Mouse (Mus musculus) lung, postnatal 25 days (tissue): Measurements from ENCODE around the gene Dynlt1f.
A peak's percentile ranks its signal among the peaks of the same experiment; 100 is the strongest.
"Not testable (repeated sequence)": the region's sequence is repeated elsewhere in the genome, so short reads cannot be mapped to it uniquely, and the experiment has no call there.

Experiments
- DNase-seq: peaks from one replicate; pipeline ENCODE4 v3.0.0; 2022; ENCODE audit warnings: low spot score

Gene Dynlt1f

DNA sequence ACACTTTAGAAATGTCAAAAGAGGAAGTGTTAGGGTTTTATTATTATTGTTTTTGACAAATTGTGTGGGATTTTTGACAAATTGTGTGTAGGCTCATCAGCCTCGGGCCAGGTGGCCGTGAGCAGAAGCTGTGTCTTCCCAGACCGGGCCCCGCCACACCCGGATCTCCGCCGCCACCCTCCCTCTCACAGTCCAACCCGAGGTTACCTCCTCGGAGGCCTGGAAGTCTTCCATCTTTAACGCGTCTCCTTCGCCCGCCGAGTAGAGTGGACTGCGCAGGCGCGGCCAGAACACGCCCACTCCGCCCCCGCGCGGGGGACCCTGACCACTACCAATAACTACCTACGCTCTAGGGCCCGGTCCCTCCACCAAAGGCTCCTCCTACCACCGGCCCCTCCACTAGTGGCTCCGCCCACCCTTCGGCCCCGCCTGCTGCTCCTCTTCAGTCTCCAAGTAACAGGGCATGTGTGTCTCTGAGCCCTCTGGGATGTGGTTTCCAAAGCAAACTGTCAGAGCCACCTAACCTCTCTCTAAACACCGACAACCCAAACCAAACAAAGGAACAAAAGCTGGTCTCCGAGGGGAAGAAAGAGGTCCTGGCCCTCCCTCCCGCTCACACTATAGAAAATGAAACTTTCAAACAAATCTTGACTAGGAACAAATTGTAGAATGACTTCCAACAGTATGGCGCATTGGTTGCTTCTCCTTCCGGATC is at the start of gene Dynlt1f:
Dynlt1f (minus strand) TSS at position 334 of the 715 bp plus-strand sequence.
- peak; percentile 84 for DNase-seq

DNA sequence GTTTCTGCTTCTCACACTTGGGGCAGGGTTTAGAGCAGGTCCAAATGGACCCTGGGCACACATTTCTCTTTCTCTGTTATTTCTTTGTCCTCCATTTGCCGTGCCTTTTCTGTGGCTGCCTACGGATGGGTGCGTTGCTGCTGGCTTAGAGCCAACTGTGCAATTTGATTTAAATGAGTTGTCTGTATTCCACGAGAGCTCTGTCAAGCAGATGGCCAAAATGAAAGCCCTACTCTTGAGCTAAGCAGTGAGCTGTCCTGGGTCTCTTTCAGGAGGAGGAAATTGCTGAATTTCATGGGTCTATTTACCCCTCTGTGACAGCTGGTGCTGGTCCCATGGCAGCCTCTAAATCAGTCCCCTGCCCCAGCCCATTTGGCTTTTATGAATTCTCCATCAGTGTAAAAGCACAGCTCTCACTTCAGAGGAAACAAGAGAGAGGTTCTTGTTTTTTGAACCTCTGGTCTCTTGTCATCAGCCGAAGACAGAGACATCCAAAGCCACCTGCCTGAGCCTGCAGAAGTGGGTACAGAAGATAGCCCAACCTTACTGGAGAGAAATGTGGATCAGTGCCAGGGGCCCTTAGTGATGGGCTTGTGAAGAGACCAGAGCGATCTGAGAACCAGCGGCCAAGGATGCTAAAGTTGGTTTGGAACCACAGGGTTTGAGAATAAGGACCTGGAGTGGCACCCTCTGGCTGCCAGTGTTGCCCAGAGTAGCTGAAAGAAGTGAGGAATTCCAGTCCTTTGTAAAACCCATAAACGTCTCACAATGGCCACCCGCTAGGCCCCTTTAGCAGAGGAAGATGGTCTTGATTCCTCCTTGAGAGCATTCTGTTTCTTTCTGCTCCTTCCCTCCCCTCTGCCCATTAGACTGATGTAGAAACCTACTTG is 47.9 kb upstream of the Dynlt1f start:
- not testable (repeated sequence) for DNase-seq

DNA sequence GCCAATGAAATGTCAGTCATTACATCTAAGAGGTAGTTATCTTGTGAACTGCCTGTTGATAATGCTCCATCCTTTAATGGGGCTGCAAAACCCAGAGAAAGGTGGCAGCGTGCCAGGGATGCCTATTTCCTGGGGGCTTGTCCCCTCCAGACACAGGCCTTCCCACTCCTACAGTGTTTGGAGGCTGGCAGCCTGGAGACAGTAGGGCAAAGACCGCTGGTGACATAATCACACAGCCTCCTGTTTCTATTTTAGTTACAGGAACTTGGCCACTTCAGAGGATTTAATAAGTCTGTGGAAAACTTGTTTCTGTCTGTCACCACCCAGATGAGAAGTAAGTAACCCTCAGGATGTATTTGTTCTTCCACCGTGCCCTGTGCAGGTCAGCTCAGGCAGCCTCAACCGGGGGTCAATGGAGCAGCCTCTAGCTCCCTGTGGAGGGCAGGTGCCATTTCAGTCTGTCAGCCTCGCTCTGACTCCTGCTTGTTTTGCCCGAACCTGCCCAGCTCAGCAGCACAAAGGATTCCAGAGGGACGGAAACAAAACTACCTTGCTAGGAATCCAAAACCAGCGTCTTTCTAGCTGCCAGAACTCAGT is 47.0 kb upstream of the Dynlt1f start:
- DNase-seq: not testable (repeated sequence)

DNA sequence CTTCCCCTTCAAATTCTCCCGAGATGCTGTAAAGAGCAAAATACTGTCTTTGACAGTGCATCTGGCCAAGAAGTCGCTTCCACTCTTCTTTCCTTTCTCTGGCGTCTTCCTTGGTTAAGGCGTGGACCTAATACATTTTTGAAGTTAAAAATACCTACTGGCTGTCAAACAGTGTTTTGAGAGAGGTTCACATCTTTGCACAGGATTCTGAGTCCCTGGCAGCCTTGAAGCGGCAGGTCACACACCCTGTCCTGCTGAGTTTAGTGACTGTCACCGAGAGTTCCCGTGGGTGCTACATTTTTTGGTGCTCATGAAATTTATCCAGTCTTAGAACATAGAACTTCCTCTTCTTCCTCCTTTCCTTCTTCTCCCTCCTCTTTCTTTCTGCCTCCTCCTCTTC is 44.4 kb upstream of the Dynlt1f start:
- DNase-seq: not testable (repeated sequence)

DNA sequence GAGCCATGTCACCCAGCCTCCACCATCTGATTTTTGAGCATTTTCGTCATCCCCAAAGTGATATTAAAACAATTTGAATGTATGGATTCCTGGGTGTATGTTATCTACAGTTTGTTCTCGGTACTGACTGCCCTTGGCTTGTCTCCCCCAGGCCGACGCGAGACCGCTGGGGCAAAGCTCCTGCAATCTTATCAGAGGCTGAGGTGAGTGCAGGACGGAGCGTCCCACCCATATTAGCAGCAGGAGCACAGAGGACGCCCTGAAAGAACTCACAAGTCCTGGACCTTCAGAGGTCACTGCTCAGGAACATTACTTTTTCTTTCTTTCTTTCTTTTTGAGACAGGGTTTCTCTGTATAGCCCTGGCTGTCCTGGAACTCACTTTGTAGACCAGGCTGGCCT is 43.8 kb upstream of the Dynlt1f start:
- DNase-seq: not testable (repeated sequence)

DNA sequence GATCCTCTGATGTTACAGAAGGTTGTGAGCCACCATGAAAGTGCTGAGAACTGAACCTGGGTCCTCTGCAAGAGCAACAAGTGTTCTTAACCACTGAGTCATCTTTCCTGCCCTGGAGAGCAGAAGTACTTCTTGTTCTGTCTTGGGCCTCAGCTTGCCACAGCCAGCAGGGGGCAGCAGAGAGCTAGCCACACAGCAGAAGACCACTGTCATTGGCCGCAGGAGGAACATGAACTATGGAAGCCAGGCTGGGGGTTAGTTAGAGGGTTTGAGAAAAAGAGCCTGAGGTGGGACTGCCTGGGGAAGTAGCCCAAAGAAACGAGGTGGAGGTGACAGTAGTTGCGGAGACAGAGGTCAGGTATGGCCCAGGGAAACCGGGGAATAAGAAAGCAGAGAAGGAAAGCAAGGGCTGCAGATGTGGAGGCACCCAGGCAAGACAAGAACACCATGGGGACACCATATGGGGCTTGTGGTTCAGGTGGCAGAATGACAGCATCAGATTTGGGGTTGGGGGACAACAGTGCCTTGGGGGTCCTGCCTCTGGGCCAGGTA is 41.6 kb upstream of the Dynlt1f start:
- peak; percentile 74 for DNase-seq

DNA sequence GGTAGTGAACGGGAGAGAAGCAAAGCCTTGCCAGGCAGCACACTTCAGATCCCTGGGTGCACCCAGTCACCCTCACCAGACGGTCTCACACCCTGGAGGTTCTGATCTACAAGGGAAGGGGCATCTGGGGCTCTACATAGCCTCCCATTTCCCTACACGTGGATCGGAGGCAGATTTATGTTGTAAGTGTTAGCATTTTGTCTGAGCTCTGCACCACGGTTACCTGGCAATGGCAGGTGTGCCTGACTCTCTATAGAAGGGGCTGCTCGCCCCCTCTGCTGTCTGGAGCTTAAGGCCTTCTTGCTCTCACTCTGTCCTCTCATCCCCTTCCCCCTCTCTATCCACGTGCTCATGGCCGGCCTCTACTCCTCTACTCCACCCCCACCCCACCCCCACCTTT is 40.8 kb upstream of the Dynlt1f start:
- not testable (repeated sequence) for DNase-seq

DNA sequence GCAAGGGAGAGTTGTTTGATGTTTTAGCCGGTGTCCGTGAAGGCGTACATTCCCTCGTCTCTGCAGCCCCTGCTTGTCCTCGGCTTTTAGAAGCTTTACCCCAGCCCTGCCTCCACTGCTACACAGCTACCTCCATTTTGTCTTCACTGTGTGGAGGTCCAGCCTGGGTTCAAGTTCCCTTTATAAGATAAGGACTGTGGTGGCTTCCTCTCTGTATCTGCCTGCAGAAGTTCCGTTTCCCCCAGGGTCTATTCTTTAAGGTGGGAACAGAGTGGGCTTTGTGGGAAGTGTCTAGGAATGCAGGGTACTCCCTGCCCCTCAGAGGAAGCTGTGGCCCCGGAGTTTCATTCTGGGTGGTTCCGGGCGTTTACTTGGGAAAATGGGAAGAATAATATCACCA is 40.0 kb upstream of the Dynlt1f start:
- not testable (repeated sequence) for DNase-seq

DNA sequence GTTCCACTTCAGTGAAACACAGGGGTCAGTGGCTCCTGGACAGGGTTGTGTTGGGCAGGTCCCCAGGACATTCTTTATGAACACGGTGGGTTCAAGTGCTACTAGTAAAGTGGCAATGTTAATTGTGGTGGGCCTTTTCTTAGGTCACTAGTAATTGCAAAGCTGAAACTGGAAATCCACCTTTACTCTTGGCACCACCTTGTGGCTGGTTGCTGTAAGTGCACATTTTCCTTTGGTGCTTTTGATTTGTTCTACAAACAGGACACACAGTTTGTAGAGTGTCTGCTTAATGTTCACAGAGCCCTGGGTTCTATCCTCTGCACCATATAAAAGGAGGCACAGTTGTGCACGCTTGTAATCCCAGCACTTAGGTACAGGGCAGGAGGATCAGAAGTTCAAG is 35.9 kb upstream of the Dynlt1f start:
- DNase-seq: peak; percentile 93

DNA sequence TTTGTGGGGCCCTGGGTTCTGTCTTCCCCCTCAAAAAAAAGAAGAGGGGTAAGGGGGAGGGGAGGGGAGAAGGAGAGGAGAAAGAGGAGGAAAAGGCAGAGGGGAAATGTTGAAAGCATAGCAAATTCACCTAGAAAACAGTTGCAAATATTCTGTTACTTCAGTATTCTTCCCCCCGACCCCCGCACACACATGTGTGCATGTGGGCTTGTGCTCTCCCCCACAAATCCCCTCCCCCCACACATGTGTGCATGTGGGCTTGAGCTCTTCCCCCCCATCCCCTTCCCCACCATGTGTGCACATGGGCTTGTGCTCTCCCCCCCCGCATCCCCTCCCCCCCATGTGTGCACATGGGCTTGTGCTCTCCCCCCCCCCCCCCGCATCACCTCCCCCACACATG is 33.6 kb upstream of the Dynlt1f start:
- not testable (repeated sequence) for DNase-seq

DNA sequence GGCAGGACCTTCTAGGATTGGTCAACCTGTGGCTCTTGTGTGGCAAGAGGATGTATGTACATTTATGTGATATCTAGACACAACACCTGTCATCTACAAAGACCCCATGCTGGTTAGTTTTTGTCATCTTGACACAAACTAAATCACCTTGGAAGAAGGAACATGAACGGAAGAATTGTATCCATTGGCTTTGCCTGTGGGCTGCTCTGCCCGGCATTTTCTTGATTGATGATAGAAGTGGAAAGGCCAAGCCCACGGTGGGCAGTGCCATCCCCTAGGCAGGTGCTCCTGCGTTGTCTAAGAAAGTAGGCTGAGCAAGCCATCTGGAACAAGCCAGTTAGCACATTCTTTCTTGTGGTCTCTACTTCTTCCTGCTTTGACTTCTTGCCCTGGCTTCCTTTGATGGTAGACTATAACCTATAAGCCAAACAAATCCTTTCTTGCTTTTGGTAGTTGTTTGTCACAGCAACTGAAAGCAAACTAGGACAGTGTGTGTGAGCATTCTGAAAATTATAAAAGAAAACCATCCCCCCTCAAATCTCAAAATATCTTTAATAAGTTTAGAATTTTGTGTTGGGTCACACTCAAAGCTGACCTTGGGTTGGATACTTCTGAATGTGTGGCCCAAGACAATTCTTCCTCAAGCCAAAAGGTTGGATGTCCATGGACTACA is 30.7 kb upstream of the Dynlt1f start:
- DNase-seq: not testable (repeated sequence)

DNA sequence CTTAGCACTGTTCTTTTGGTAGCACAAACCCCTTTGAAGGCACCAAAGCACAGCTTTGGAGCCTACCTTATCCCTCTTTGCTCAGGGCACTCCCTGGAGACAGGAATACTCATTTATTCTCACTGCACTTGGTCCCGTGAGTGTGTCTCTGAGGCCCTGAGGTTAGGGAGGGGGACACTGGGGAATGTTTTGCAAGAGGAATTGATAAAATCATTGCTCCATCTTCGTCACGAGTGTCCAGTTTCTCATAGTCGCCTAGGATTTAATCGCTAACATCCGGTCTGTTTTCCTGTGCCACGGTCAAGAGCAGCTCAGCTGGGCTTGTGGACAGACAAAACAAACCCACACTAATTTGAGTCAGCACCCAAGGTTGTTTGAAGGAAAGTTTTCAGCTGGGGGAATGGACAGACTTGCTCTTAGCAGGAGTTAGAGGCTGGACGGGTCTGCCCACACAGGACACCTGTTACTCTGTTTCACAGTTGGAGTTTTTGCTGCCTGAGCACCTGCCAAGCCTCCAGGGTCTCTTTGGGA is 29.7 kb upstream of the Dynlt1f start:
- DNase-seq: not testable (repeated sequence)

DNA sequence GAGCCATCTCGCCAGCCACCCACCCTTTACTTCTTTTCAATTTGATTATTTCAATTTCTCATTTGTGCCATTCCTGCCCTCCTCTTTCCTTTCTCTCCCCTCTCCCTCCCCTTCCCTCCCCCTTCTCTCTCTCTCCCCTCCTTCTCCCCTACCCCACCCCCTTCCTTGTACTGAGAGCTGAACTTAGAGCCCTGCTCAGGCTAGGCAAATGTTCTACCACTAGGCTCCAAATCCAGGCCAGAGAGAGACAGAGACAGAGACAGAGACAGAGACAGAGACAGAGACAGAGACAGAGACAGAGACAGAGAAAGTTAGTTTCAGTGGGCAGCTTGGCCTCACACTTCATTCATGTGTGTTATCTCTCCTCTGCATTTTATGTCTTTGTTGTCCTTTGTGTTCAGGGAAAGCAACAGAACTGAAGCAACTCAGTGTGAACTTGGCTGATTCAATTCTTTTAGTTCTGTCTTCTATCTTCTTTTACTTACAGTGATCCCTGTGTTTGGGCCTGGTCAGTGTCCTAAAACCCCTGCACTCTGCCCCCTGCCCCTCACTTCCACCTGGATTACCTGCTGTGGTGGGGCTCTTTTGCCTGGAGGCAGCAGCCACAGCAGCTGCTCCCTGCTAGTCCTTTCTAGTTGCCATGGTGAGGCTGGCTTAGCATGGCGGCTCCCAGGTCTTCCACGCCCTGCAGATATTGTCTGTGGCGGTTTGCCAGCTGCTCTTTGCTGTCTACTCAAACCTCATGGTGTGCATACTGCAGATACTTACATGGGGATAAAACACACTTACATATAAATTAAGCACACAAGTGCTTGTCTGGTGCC is 29.0 kb upstream of the Dynlt1f start:
- DNase-seq: not testable (repeated sequence)

DNA sequence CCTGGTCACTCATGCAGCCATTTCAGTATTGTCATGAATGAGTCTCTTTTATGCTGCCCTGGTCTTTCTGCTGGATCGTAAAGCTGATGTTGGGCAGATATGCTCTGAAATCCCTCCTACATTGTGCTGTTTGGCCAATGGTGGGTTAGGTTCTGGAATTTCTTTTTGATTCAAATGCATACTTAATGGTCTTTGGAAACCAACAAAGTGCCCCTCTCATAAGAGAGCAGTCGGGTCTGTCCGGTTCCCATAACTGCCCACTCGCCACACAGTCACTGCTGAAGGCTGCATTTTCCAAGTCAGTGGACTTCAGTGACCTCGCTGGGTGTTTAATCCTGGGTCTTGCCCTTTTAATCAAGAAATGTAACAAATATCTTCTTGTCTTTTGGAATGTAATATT is 28.0 kb upstream of the Dynlt1f start:
- DNase-seq: not testable (repeated sequence)

DNA sequence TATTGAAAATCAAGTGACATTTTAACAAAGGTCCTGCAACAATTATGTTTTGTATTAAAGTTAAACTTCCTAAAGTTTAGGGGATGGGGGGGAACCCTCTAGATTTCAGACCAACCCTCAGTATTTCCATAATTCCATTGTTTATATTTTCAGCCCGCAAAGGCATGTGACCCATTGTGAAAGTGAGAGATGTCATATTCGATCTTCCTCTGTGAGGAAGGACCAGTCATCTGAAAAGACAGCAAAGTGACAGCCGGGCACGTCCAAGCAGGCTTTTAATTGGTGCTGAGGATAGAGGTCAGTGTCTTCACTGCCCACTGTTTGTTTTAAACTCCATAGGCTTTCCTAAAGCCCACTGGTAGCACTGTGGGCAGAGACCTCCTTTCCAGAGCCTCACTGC is 26.0 kb upstream of the Dynlt1f start:
- DNase-seq: not testable (repeated sequence)

DNA sequence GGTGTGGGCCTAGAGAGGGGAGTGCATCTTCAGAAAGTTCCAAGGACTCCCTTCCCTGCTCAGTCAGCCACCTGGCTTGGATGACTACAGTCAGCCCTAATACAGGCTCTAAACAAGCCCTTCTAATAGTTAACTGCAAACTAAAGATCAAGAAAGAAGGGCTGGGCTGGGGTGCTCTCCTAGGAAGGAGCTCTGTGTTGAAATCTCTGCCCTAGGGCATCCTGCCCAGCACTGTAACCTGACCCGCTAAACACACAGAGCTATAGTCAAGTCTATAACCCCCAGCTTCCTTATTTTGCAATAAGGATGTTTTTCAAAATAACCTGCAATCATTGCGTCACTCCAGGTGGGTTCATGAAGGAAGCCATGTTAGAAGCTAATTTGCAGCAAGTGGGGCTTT is 22.4 kb upstream of the Dynlt1f start:
- DNase-seq: peak; percentile 65

DNA sequence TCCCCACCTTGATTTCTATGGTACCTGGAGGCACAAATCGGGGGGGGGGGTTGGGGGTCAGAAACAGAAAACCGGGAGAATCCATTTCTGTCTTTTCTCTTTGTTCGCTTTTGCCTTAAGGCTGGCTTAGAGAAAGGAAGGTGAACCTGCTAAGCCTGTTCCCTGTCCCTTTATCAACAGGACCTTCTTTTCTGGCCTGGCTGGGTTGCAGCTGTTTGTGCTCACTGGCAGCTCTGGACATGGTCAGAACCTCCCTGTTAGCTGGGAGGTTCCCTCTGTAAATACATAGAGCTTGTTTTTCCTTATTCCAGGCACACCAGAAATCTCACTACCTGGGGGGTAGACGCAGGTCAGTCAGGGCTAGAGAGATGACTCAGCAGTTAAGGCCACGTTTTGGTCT is 18.6 kb upstream of the Dynlt1f start:
- peak; percentile 49 for DNase-seq

DNA sequence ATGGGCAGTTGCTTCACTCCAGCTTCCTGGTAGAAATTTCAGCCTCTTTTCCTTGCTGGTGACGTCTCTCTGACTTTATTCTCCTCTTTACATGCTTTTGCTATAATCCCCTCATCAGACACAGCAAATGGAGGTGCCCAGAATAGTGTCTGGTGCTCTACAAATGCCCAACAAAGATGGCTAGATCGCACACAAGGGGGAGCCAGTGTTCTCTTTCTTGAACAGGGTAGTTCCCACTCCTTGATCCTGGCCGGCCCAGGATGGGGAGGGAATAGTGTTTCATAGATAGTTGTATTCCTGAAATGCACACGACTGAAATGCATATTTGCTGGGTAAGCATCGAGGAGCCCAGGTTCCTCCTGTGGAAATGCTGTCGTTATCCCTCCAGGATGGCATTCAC is 12.8 kb upstream of the Dynlt1f start:
- DNase-seq: not testable (repeated sequence)

DNA sequence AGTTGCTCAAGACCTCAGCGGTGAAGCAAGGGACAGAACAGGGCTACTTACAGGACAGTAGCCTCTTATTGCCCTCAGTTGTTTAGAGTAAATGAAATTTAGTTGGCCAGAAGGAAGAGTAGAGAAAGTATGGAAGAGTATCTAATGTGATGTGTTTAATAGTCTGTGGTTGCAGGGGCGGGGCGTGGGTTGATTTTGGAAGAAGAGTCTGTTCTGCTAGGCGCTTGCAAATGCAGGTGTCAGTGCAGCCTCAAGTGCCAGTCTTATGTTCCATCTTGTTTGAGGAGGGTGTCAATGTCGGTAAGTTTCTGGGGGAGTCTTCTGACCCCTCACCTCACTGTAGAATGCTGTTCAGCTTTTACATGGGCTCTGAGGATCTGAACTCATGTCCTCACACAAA is 9.7 kb upstream of the Dynlt1f start:
- DNase-seq: not testable (repeated sequence)

DNA sequence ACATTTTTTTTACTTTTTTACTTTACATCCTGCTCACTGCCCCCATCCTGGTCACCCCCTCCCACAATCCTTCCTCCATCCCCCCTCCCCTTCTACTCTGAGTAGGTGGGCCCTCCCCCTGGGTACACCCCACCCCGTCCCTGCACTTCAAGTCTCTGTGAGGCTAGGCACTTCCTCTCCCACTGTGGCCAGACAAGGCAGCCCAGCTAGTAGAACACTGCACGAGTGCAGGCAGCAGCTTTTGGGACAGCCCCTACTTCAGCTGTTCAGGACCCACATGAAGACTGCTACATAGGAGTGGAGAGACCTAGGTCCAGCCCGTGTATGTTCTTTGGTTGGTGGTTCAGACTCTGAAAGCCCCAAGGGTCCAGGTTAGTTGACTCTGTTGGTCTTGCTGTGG is 7.1 kb upstream of the Dynlt1f start:
- not testable (repeated sequence) for DNase-seq
